Mouse (Mus musculus) stomach, postnatal 0 days (tissue): ENCODE results near the gene Gm11114. TPM values are rescaled to one million over a fixed set of nuclear protein-coding genes. Genes with fewer than 3 reads are reported as not detected.
A peak's percentile ranks its signal among the peaks of the same experiment; 100 is the strongest.

ENCODE experiments used
- ATAC-seq: fragments of 200-750 bp; cut with Nextera tagmentation; 2 replicates; pipeline ENCODE4 v1.8.0; 2017; ENCODE audit not compliant: low FRiP score, low TSS enrichment
- DNase-seq: peaks from one replicate; pipeline ENCODE4 v3.0.0-alpha.2; 2016; ENCODE audit warnings: low spot score
- H3K27ac ChIP-seq: fragments of 300-500 bp; sonication (generic); replicated peaks from 2 replicates; pipeline ENCODE4 v1.5.1; 2014; ENCODE audit warnings: mild to moderate bottlenecking, control low read depth
- H3K27me3 ChIP-seq: fragments of 300-500 bp; sonication (generic); 2 replicates; pipeline ENCODE4 v1.6.1; 2014; ENCODE audit warnings: low read length; ENCODE audit not compliant: control insufficient read depth, insufficient read depth
- H3K36me3 ChIP-seq: fragments of 300-500 bp; sonication (generic); 2 replicates; pipeline ENCODE4 v1.6.1; 2014; ENCODE audit warnings: low read length, mixed read lengths; ENCODE audit not compliant: control insufficient read depth, insufficient read depth
- H3K4me1 ChIP-seq: fragments of 300-500 bp; sonication (generic); replicated peaks from 2 replicates; pipeline ENCODE4 v1.6.1; 2014; ENCODE audit warnings: antibody characterized with exemption; ENCODE audit not compliant: control insufficient read depth, insufficient read depth
- H3K4me2 ChIP-seq: fragments of 300-500 bp; sonication (generic); replicated peaks from 2 replicates; pipeline ENCODE4 v1.6.1; 2014; ENCODE audit warnings: low read depth, mild to moderate bottlenecking, control low read depth, moderate library complexity
- H3K4me3 ChIP-seq: fragments of 300-500 bp; sonication (generic); 2 replicates; pipeline ENCODE4 v1.5.1; 2014; ENCODE audit warnings: low read depth, low read length, control low read depth
- H3K9ac ChIP-seq: fragments of 300-500 bp; sonication (generic); 2 replicates; pipeline ENCODE4 v1.6.1; 2014; ENCODE audit warnings: mild to moderate bottlenecking, low read length, control low read depth, mixed read lengths
- H3K9me3 ChIP-seq: fragments of 300-500 bp; sonication (generic); 2 replicates; pipeline ENCODE4 v1.6.1; 2016; ENCODE audit warnings: low read length; ENCODE audit not compliant: control insufficient read depth
- CTCF ChIP-seq: IDR thresholded peaks from 2 replicates; pipeline ENCODE4 v1.5.1; 2016; ENCODE audit warnings: antibody characterized with exemption, low read depth, mild to moderate bottlenecking, moderate library complexity
- EP300 ChIP-seq: optimal IDR thresholded peaks from 2 replicates; pipeline ENCODE3; 2016; ENCODE audit warnings: antibody characterized with exemption
- WGBS: fragments of 180-500 bp; shearing (Covaris S2); extraction: QIAGEN DNeasy Blood & Tissue Kit; methylation state at CpG from one replicate; pipeline ENCODE4 v1.1.7; 2014; 5-methylcytosine and 5-hydroxymethylcytosine counted together
- polyA plus RNA-seq: library from polyadenylated mRNA; unstranded; fragments of >200 nt; fragmentation: Nextera tagmentation; extraction: Ambion mirVana; gene quantifications from 2 replicates; pipeline ENCODE4 v1.2.1, GENCODE M21; 2015

The Gm11114 gene
- polyA plus RNA-seq, 1 experiment from 2014 or later = not detected

- Histone ChIP-seq H3K4me2 (peak within 1 kb of the TSS; percentile 81), H3K9me3 (no peaks in the 10 kb centered on the region), H3K36me3 (no peaks in the 10 kb centered on the region), H3K4me3 (peak within 1 kb of the TSS; percentile 78), H3K27ac (peak within 1 kb of the TSS; percentile 94), H3K9ac (peak within 1 kb of the TSS; percentile 80), H3K4me1 (no peaks in the 10 kb centered on the region), H3K27me3 (no peaks in the 10 kb centered on the region)
- WGBS = under 1% methylated on average over 72 of the region's 72 CpGs
- ATAC-seq (peak; percentile 91), DNase-seq (peak; percentile 94)
- TF ChIP-seq CTCF = peak; percentile 18; the same call in 1 of the 2 replicates
- no peak for TF ChIP-seq EP300
These were observed 15.0 kb downstream of the Gm11114 start, which contains the start of gene Tent5a for GRCm38 (mm10) chr9:85327242-85328211. Gene Tent5a, minus strand, starts transcription at chr9:85327348.

GRCm38 (mm10) chr9:85328259-85328658 lies 15.7 kb downstream of the Gm11114 start:
- TF ChIP-seq CTCF (peak; percentile 99), EP300 (no peak)
- Histone ChIP-seq H3K4me3 (peak overlapping the region; percentile 78), H3K9ac (peak overlapping the region; percentile 80), H3K9me3 (no peaks in the 10 kb centered on the region), H3K27me3 (no peaks in the 10 kb centered on the region), H3K4me2 (peak overlapping the region; percentile 81), H3K4me1 (no peaks in the 10 kb centered on the region), H3K36me3 (no peaks in the 10 kb centered on the region), H3K27ac (peak overlapping the region; percentile 94)
- ATAC-seq = peak; percentile 48
- DNase-seq = peak; percentile 91
- under 1% methylated on average over 16 of the region's 16 CpGs for WGBS

- no peak for ATAC-seq
- 69% methylated on average over 2 of the region's 2 CpGs for WGBS
- no peaks in the 10 kb centered on the region for H3K4me1 ChIP-seq
- no peak for DNase-seq
- no peaks in the 10 kb centered on the region for H3K27me3 ChIP-seq
- H3K4me2 ChIP-seq = no peak overlapping the region
- no peak overlapping the region for H3K4me3 ChIP-seq
- no peaks in the 10 kb centered on the region for H3K9me3 ChIP-seq
- no peak overlapping the region for H3K27ac ChIP-seq
- H3K36me3 ChIP-seq = no peaks in the 10 kb centered on the region
- no peak for TF ChIP-seq CTCF
- TF ChIP-seq EP300 = no peak
- no peak overlapping the region for H3K9ac ChIP-seq
These were observed 18.9 kb downstream of the Gm11114 start for GRCm38 (mm10) chr9:85331521-85331920.

GRCm38 (mm10) chr9:85336046-85336445 lies 23.5 kb downstream of the Gm11114 start:
- no peaks in the 10 kb centered on the region for H3K4me1 ChIP-seq
- no peak overlapping the region for H3K9ac ChIP-seq
- no peaks in the 10 kb centered on the region for H3K9me3 ChIP-seq
- no peaks in the 10 kb centered on the region for H3K27me3 ChIP-seq
- H3K4me3 ChIP-seq = no peak overlapping the region
- no peak overlapping the region for H3K4me2 ChIP-seq
- 93% methylated on average over 7 of the region's 7 CpGs for WGBS
- H3K36me3 ChIP-seq = no peaks in the 10 kb centered on the region
- no peak overlapping the region for H3K27ac ChIP-seq
- DNase-seq = no peak
- no peak for TF ChIP-seq CTCF
- TF ChIP-seq EP300 = no peak
- no peak for ATAC-seq

GRCm38 (mm10) chr9:85340303-85340702 lies 27.7 kb downstream of the Gm11114 start:
- TF ChIP-seq CTCF (no peak), EP300 (no peak)
- Histone ChIP-seq H3K4me1 (no peaks in the 10 kb centered on the region; the same call in 1 of the 2 replicates), H3K9ac (no peak overlapping the region), H3K4me2 (no peak overlapping the region), H3K36me3 (no peaks in the 10 kb centered on the region), H3K27ac (no peak overlapping the region), H3K9me3 (no peaks in the 10 kb centered on the region), H3K27me3 (no peaks in the 10 kb centered on the region), H3K4me3 (no peak overlapping the region)
- ATAC-seq (no peak), DNase-seq (no peak)
- WGBS = 77% methylated on average over 3 of the region's 3 CpGs
